Mouse (Mus musculus) MEL (cell line): Measurements from ENCODE around the gene Vps8. TPM values are rescaled to one million over a fixed set of nuclear protein-coding genes. Genes with fewer than 3 reads are reported as not detected.
A peak's percentile ranks its signal among the peaks of the same experiment; 100 is the strongest.

Source experiments
- DNase-seq: peaks from one replicate; pipeline ENCODE4 v3.0.0; 2011; ENCODE audit warnings: low read depth, low spot score
- H3K27ac ChIP-seq: 2 replicates; pipeline ENCODE4 v1.5.1; 2012; ENCODE audit warnings: low read depth, mild to moderate bottlenecking, control low read depth, low read length, moderate library complexity; ENCODE audit not compliant: control insufficient read depth
- H3K27me3 ChIP-seq, 2 experiments: fragments of 150-350 bp in 1 of 2; sonication (generic) in 1 of 2; 2 replicates each; pipeline ENCODE4 v1.6.1; 2012; ENCODE audit warnings: low read length in 2 of 2, mild to moderate bottlenecking in 2 of 2, improper control_type of control experiment in 1 of 2, moderate library complexity in 1 of 2; ENCODE audit not compliant: insufficient read depth in 2 of 2, control insufficient read depth in 1 of 2
- H3K36me3 ChIP-seq, 2 experiments: 2 replicates each; pipeline ENCODE4 v1.6.1; 2012 to 2014; ENCODE audit warnings: low read length in 2 of 2, improper control_type of control experiment in 1 of 2, inconsistent platforms in 1 of 2, mild to moderate bottlenecking in 1 of 2; ENCODE audit not compliant: insufficient read depth in 2 of 2, control insufficient read depth in 1 of 2
- H3K4me1 ChIP-seq, 2 experiments: fragments of 150-350 bp in 1 of 2; sonication (generic) in 1 of 2; 2 replicates each; pipeline ENCODE4 v1.6.1; 2012; ENCODE audit warnings: low read length in 2 of 2, improper control_type of control experiment in 1 of 2, mild to moderate bottlenecking in 1 of 2; ENCODE audit not compliant: insufficient read depth in 2 of 2, control insufficient read depth in 1 of 2
- H3K4me3 ChIP-seq, 2 experiments: fragments of 150-350 bp in 1 of 2; sonication (generic) in 1 of 2; 2 replicates each; pipeline ENCODE4 v1.5.1; 2012; ENCODE audit warnings: low read depth in 2 of 2, low read length in 2 of 2, mild to moderate bottlenecking in 2 of 2, moderate library complexity in 2 of 2, control low read depth in 1 of 2, improper control_type of control experiment in 1 of 2; ENCODE audit not compliant: control insufficient read depth in 1 of 2, insufficient read depth in 1 of 2
- H3K79me2 ChIP-seq: 2 replicates; pipeline ENCODE4 v1.6.1; 2012; ENCODE audit warnings: mild to moderate bottlenecking, low read length, moderate library complexity; ENCODE audit not compliant: control insufficient read depth, poor library complexity, insufficient read depth
- H3K9ac ChIP-seq: 2 replicates; pipeline ENCODE4 v1.6.1; 2012; ENCODE audit warnings: low read depth, mild to moderate bottlenecking, control low read depth, low read length, moderate library complexity; ENCODE audit not compliant: control insufficient read depth, poor library complexity, severe bottlenecking
- H3K9me3 ChIP-seq: fragments of 150-350 bp; sonication (generic); replicated peaks from 2 replicates; pipeline ENCODE4 v1.6.1; 2012; ENCODE audit warnings: mild to moderate bottlenecking, low read length, improper control_type of control experiment, moderate library complexity; ENCODE audit not compliant: insufficient read depth
- CTCF ChIP-seq, 3 experiments: IDR thresholded peaks in 2 of 3; conservative IDR thresholded peaks in 1 of 3; 2 replicates each; pipeline ENCODE4 v1.5.1; 2011 to 2012; ENCODE audit warnings: low read length in 3 of 3, low read depth in 2 of 3, mild to moderate bottlenecking in 2 of 3, improper control_type of control experiment in 1 of 3, inconsistent platforms in 1 of 3, mixed read lengths in 1 of 3, moderate library complexity in 1 of 3; ENCODE audit not compliant: control insufficient read depth in 1 of 3, insufficient read depth in 1 of 3, poor library complexity in 1 of 3, severe bottlenecking in 1 of 3
- E2F4 ChIP-seq: IDR thresholded peaks from 2 replicates; pipeline ENCODE4 v1.6.1; 2011; ENCODE audit warnings: low read depth, low read length, improper control_type of control experiment, borderline replicate concordance
- EP300 ChIP-seq, 2 experiments: IDR thresholded peaks; 2 replicates each; pipeline ENCODE4 v1.6.1; 2011; ENCODE audit warnings: improper control_type of control experiment in 2 of 2, low read length in 2 of 2, low read depth in 1 of 2, mild to moderate bottlenecking in 1 of 2
- ETS1 ChIP-seq: IDR thresholded peaks from 2 replicates; pipeline ENCODE4 v1.6.1; 2012; ENCODE audit warnings: low read depth, mild to moderate bottlenecking, inconsistent platforms, low read length, improper control_type of control experiment, moderate library complexity
- GABPA ChIP-seq: IDR thresholded peaks from 2 replicates; pipeline ENCODE4 v1.6.1; 2012; ENCODE audit warnings: low read depth, mild to moderate bottlenecking, inconsistent platforms, low read length, improper control_type of control experiment, moderate library complexity
- GATA1 ChIP-seq: IDR thresholded peaks from 2 replicates; pipeline ENCODE4 v1.6.1; 2011; ENCODE audit warnings: low read depth, low read length, improper control_type of control experiment
- HCFC1 ChIP-seq: IDR thresholded peaks from 2 replicates; pipeline ENCODE4 v1.6.1; 2012; ENCODE audit warnings: low read depth, mild to moderate bottlenecking, inconsistent platforms, low read length, improper control_type of control experiment, moderate library complexity
- JUND ChIP-seq: IDR thresholded peaks from 2 replicates; pipeline ENCODE4 v1.6.1; 2011; ENCODE audit warnings: low read depth, mild to moderate bottlenecking, improper control_type of control experiment, low read length
- KAT2A ChIP-seq: conservative IDR thresholded peaks from 2 replicates; pipeline ENCODE4 v1.6.1; 2012; ENCODE audit warnings: low read depth, low read length, improper control_type of control experiment, inconsistent platforms
- MAZ ChIP-seq: IDR thresholded peaks from 2 replicates; pipeline ENCODE4 v1.6.1; 2012; ENCODE audit warnings: low read depth, mild to moderate bottlenecking, inconsistent platforms, low read length, improper control_type of control experiment
- MXI1 ChIP-seq: IDR thresholded peaks from 2 replicates; pipeline ENCODE4 v1.6.1; 2011; ENCODE audit warnings: mild to moderate bottlenecking, low read depth, low read length, improper control_type of control experiment
- NELFE ChIP-seq: IDR thresholded peaks from 2 replicates; pipeline ENCODE4 v1.6.1; 2011; ENCODE audit warnings: low read depth, low read length, improper control_type of control experiment
- NRF1 ChIP-seq: IDR thresholded peaks from 2 replicates; pipeline ENCODE4 v1.6.1; 2014; ENCODE audit warnings: low read depth, mild to moderate bottlenecking, inconsistent platforms, low read length, improper control_type of control experiment, moderate library complexity; ENCODE audit not compliant: poor library complexity, insufficient read depth, severe bottlenecking
- POLR2AphosphoS5 ChIP-seq: IDR thresholded peaks from 2 replicates; pipeline ENCODE4 v1.6.1; 2012; ENCODE audit warnings: low read depth, borderline replicate concordance, mild to moderate bottlenecking, inconsistent platforms, low read length, moderate library complexity, mixed read lengths
- SIN3A ChIP-seq: IDR thresholded peaks from 2 replicates; pipeline ENCODE4 v1.6.1; 2012; ENCODE audit warnings: low read length, improper control_type of control experiment, inconsistent platforms
- TBP ChIP-seq: IDR thresholded peaks from 2 replicates; pipeline ENCODE4 v1.8.0; 2011; ENCODE audit warnings: low read depth, low read length, improper control_type of control experiment
- TCF12 ChIP-seq: IDR thresholded peaks from 2 replicates; pipeline ENCODE4 v1.6.1; 2014; ENCODE audit warnings: low read depth, mild to moderate bottlenecking, inconsistent platforms, low read length, improper control_type of control experiment, moderate library complexity
- UBTF ChIP-seq: IDR thresholded peaks from 2 replicates; pipeline ENCODE4 v1.6.1; 2012; ENCODE audit warnings: low read depth, mild to moderate bottlenecking, inconsistent platforms, low read length, improper control_type of control experiment, moderate library complexity, borderline replicate concordance; ENCODE audit not compliant: insufficient read depth
- USF2 ChIP-seq, 2 experiments: IDR thresholded peaks; 2 replicates each; pipeline ENCODE4 v1.6.1; 2011 to 2012; ENCODE audit warnings: improper control_type of control experiment in 2 of 2, low read length in 2 of 2, borderline replicate concordance in 1 of 2, inconsistent platforms in 1 of 2, low read depth in 1 of 2, mild to moderate bottlenecking in 1 of 2; ENCODE audit not compliant: insufficient read depth in 1 of 2
- ZKSCAN1 ChIP-seq: IDR thresholded peaks from 2 replicates; pipeline ENCODE4 v1.6.1; 2012; ENCODE audit warnings: low read depth, mild to moderate bottlenecking, inconsistent platforms, low read length, improper control_type of control experiment, moderate library complexity
- ZNF384 ChIP-seq: IDR thresholded peaks from 2 replicates; pipeline ENCODE4 v1.6.1; 2012; ENCODE audit warnings: low read depth, mild to moderate bottlenecking, inconsistent platforms, low read length, improper control_type of control experiment
- polyA plus RNA-seq, 2 experiments: library from polyadenylated mRNA; stranded (reverse) in 1 of 2; unstranded in 1 of 2; fragments of >175 nt in 1 of 2; fragments of >200 nt in 1 of 2; gene quantifications; 2 replicates each; pipeline versions ENCODE4 v1.2.1 to v1.2.4; 2012; ENCODE audit warnings: low replicate concordance in 2 of 2, low read depth in 1 of 2; ENCODE audit not compliant: insufficient read length in 2 of 2, insufficient read depth in 1 of 2, missing spikeins in 1 of 2
- total RNA-seq: library from RNA; depleted of rRNA; stranded (reverse); fragments of 300-350 nt; gene quantifications from 2 replicates; pipeline ENCODE4 v1.2.3, GENCODE M21; 2012

The Vps8 gene
- total and polyA plus RNA-seq, 3 experiments = 10.5 to 14.0 TPM; not detected in 1

GRCm38 (mm10) chr16:21499656-21500055 lies 76.7 kb downstream of the Vps8 start:
- Histone ChIP-seq H3K9me3 (no peaks in the 10 kb centered on the region), H3K36me3 (no peaks in the 10 kb centered on the region), H3K9ac (no peak overlapping the region), H3K4me3 (no peak overlapping the region), H3K27ac (no peak overlapping the region), H3K27me3 (no peaks in the 10 kb centered on the region), H3K4me1 (no peaks in the 10 kb centered on the region), H3K79me2 (no peaks in the 10 kb centered on the region)
- no peak for DNase-seq
- TF ChIP-seq CTCF (IDR thresholded peaks at IDR 0.05 in 2 of 3, conservative IDR thresholded peaks at IDR 0.05 in 1 of 3; ENCODE audit: control insufficient read depth in 1 of 3, insufficient read depth in 1 of 3, low read depth in 2 of 3, low read length in 3 of 3, poor library complexity in 1 of 3, severe bottlenecking in 1 of 3) (no peak), TBP (no peak), NRF1 (no peak), SIN3A (no peak), ZNF384 (no peak), E2F4 (no peak), KAT2A (no peak), ZKSCAN1 (no peak), MAZ (no peak), USF2 (IDR thresholded peaks at IDR 0.05; ENCODE audit: borderline replicate concordance in 1 of 2, insufficient read depth in 1 of 2, low read depth in 1 of 2, low read length in 2 of 2) (no peak), GATA1 (no peak)

GRCm38 (mm10) chr16:21518833-21519232 lies 95.9 kb downstream of the Vps8 start:
- H3K27me3 ChIP-seq = no peaks in the 10 kb centered on the region
- H3K36me3 ChIP-seq = peaks cover 0 to 14% of the 10 kb centered on the region in 2 experiments; a peak in 3 of 4 replicates
- H3K9me3 ChIP-seq = no peaks in the 10 kb centered on the region
- TF ChIP-seq JUND = no peak
- TF ChIP-seq ETS1 = peak; percentile 38; the same call in 1 of the 2 replicates
- no peak for TF ChIP-seq CTCF (IDR thresholded peaks at IDR 0.05 in 2 of 3, conservative IDR thresholded peaks at IDR 0.05 in 1 of 3; ENCODE audit: control insufficient read depth in 1 of 3, insufficient read depth in 1 of 3, low read depth in 2 of 3, low read length in 3 of 3, poor library complexity in 1 of 3, severe bottlenecking in 1 of 3)
- H3K79me2 ChIP-seq = no peaks in the 10 kb centered on the region
- no peak overlapping the region for H3K9ac ChIP-seq
- no peak overlapping the region for H3K27ac ChIP-seq
- peak; percentile 20 for DNase-seq
- H3K4me3 ChIP-seq = no peak overlapping the region
- H3K4me1 ChIP-seq = peaks cover 8 to 9% of the 10 kb centered on the region in 2 experiments

GRCm38 (mm10) chr16:21519785-21520184 lies 96.9 kb downstream of the Vps8 start:
- TF ChIP-seq ETS1 (0 out of 2 replicates have a peak, but pooled peaks have one; percentile 38), ZNF384 (no peak), SIN3A (0 out of 2 replicates have a peak, but pooled peaks have one; percentile 27), MAZ (no peak), MXI1 (peak; percentile 43), GABPA (no peak), UBTF (no peak), POLR2AphosphoS5 (no peak), TCF12 (0 out of 2 replicates have a peak, but pooled peaks have one; percentile 43), EP300 (IDR thresholded peaks at IDR 0.05; ENCODE audit: low read depth in 1 of 2, low read length in 2 of 2) (peak in 1 of 2 experiments; percentile 39; a peak in 1 of 4 replicates), HCFC1 (no peak), NELFE (no peak), GATA1 (peak; percentile 51; the same call in 1 of the 2 replicates)
- no peak overlapping the region for H3K4me3 ChIP-seq
- H3K4me1 ChIP-seq = peaks cover 8 to 9% of the 10 kb centered on the region in 2 experiments
- peak; percentile 50 for DNase-seq
- H3K36me3 ChIP-seq = peaks cover 0 to 14% of the 10 kb centered on the region in 2 experiments; a peak in 3 of 4 replicates
- no peaks in the 10 kb centered on the region for H3K79me2 ChIP-seq
- H3K9ac ChIP-seq = no peak overlapping the region
- H3K27ac ChIP-seq = 0 out of 2 replicates have a peak overlapping the region, but pooled peaks have one; percentile 32
- H3K27me3 ChIP-seq = no peaks in the 10 kb centered on the region
- H3K9me3 ChIP-seq = no peaks in the 10 kb centered on the region
